Mouse (Mus musculus): Measurements from ENCODE around the gene Ugt1a9. TPM values are rescaled to one million over a fixed set of nuclear protein-coding genes. Genes with fewer than 3 reads are reported as not detected.

The Ugt1a9 gene
- total RNA-seq, 1 experiment from 2014 or later = 5.9 TPM

GRCm38 (mm10) chr1:88186325-88186935 lies 115.8 kb downstream of the Ugt1a9 start:
- DNase-seq = no peak

- DNase-seq = no peak
These were observed 121.5 kb downstream of the Ugt1a9 start for GRCm38 (mm10) chr1:88192136-88192535.

GRCm38 (mm10) chr1:88195687-88196086 lies 125.1 kb downstream of the Ugt1a9 start:
- DNase-seq = no peak

DNA sequence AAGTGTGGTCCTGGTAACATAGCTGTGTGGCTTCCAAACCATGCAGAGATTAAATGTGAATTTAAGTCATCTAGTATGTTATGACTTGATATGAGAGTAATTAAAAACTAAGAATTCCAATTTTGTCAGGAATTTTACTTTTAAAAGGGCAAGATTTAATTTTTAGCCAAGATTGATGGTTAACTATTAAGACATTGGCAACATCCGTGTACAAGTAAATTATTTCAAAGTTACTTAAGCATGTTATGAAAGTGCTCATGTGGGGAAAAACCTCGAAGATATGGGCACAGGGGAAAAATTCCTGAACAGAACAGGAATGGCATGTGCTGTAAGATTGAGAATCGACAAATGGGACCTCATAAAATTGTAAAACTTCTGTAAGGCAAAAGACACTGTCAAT lies 126.8 kb downstream of the Ugt1a9 start:
- DNase-seq = no peak

DNA sequence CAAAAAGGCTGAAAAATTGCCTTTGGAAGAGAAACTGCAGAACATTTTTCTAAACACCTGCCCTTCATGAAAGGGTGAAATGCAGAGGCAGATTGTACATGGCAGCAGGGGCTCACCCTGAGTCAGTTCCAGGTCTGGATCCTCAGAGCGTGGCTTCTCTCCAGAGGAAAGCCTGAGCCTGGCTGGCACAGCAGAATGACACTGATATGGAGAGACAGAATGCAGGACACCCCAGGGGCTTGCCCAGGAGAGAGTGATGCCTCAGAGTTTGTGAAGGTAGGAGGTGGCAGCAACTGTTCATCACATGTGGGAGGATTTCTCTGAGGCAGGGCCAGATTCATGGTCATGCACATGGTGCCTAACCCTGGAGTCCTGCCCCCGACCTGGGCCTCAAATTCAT lies 129.4 kb downstream of the Ugt1a9 start:
- DNase-seq = no peak

- DNase-seq = no peak
These were observed 129.9 kb downstream of the Ugt1a9 start, which contains the start of gene Ugt1a2 for GRCm38 (mm10) chr1:88200456-88200855. Gene Ugt1a2, plus strand, starts transcription at chr1:88200601.

DNA sequence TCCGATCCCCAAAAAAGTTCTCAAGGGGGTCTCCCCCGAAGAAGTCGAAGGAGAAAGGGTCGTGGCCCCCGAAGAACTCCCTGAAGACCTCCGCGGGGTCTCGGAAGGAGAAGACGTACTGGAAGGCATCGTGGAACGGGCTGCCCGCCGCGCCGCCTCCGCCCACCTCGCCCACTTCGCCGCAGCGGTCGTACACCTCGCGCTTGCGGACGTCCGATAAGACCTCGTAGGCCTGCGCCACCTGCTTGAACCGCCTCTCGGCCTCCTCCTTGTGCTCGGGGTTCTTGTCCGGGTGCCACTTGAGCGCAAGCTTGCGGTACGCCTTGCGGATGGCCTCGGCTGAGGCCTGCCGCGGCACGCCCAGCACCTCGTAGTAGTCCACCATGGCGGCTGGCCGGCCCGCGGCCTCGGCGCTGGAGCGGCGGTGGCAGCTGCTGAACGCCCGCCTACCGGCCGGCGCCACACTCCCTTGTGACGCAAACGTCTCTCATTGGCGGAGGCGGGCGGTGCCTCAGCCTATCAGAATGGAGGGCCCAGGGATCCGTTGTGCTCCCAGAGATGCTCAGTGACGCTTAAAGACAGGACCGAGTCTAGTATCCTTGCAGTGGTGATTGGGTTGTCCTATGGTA lies 134.8 kb downstream of the Ugt1a9 start, which contains the start of gene Dnajb3:
Dnajb3 (minus strand) TSS at position 489 of the 629 bp plus-strand sequence.
- DNase-seq = peak; percentile 84

- no peak for DNase-seq
These were observed 136.4 kb downstream of the Ugt1a9 start for GRCm38 (mm10) chr1:88206843-88207479.

GRCm38 (mm10) chr1:88211812-88212211 lies 141.2 kb downstream of the Ugt1a9 start, which contains the start of gene Ugt1a1:
Gene Ugt1a1, plus strand, starts transcription at chr1:88211959.
- DNase-seq = peak; percentile 15

- peak; percentile 12 for DNase-seq
These were observed 141.9 kb downstream of the Ugt1a9 start for GRCm38 (mm10) chr1:88212341-88213045.

DNA sequence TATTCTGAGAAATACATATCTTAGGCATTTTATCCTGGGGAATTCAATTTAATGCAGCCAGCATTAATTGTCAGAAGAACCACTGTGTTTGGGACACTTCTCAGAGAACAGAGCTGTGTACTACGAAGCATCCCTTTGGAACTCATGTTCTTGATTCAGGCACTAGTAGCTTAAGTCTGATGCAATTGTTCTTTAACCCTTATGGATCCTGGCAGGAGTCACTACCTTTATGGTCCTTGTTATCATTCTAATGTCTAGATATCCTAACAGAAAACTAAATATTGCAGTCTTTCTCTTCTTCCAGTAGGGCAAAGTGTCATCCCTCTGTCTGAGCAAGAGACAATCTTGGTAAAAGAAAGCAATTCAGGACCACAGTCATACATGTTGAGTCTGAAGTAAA lies 142.5 kb downstream of the Ugt1a9 start:
- DNase-seq = no peak

DNA sequence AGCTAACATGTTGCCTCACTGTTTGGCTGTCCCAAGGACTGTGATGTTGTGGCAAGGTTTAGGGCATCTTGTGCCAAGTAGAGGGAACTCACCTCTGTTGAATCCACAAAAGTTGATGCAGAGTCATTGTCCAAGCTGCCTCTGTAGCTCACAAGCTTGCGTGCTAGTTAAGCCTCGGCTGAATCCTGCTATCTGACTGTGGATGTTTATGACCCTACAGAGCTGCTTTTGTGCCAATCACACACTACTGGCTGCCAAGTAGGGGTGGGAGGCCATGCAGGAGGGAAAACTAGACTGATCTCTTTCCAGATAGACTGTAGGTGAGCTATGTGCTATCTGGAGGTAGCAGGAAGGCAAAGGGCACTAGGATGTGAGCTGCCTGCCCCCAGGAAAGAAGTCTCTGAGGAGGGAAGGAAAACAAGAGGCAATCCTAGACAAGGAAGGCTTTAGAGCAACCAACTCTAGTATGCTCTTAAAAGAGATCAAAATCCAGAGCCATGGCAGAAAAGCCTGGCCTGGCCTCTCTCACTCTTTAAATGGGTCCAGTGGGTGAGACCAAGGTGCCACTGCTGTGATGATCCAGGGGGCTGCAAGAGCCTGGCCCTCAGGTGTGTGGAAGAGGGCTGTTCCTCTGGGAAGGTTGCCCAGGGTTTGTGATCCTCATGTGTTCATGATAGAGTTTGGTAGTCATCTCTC lies 143.3 kb downstream of the Ugt1a9 start:
- peak; percentile 23 for DNase-seq

GRCm38 (mm10) chr1:88214462-88214952 lies 143.9 kb downstream of the Ugt1a9 start:
- DNase-seq = no peak

DNA sequence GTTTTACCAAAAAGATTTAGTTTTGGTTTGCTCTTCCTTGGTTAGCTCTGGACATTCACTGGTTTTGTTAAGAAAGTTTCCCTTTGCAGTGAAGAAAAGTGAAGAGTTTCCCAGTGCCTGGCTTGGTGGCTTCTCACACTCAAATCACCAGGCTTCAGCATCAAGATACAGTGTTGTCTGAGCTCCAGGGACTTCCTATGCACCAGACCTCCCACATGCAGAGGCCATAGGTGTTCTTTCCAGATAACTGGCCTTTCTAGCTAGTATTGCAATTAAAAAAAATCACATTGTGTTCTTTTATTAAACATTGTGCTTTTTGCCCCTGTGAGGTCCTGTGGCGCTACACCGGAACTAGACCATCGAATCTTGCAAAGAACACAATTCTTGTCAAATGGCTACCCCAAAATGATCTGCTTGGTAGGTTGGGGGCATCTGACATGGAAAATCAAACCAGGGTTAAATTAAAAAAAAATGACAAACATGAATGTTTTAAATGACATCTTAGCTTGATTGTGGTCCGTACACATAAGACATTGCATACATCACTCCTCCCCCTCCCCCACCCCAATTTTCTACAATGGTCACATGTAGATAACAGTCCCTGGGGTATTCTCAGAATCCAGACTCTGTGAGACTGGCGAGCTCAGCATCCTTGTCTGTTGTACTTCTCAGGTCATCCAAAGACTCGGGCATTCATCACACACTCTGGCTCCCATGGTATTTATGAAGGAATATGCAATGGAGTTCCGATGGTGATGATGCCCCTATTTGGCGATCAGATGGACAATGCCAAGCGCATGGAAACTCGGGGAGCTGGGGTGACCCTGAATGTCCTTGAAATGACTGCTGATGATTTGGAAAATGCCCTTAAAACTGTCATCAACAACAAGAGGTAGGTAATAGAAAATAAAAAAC lies 145.1 kb downstream of the Ugt1a9 start:
- no peak for DNase-seq

DNA sequence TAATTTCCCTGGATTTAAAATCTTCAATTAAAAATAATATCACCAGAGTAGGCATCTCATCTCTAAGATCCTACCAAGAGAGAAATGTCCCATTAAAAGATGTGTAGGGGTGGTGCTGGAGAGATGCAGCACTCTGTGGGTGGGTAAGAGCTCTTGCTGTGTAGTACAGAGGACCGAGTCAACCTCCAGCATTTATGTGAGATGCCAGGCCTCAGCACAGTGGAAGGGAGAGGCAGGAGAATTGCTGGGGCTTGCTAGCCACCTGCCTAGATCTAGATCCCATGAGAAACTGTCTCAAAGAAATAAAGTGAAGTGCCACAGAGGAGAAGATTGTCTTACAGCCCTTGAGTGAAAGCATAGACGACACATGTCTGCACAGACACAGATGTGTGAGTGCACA lies 146.0 kb downstream of the Ugt1a9 start:
- DNase-seq = no peak

DNA sequence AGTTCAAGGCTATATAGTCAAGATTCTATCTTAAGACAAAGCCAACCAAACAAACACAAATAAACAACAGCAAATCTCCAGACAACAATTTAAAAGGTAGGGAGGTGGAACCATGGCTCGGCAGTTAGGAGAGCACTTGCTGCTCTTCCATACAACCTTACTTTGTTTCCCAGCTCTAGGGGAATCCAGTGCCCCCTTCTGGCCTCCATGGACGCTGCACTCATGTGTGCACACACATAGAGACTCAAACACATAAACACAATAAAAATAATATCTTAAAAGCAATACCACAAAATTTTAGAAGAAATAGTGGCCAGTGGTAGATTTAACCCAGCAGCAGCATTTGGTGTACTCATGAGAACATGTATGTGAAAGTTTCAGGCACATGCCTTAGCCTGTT lies 146.5 kb downstream of the Ugt1a9 start:
- DNase-seq = no peak

GRCm38 (mm10) chr1:88217576-88217975 lies 147.0 kb downstream of the Ugt1a9 start:
- no peak for DNase-seq

GRCm38 (mm10) chr1:88218051-88218450 lies 147.5 kb downstream of the Ugt1a9 start:
- no peak for DNase-seq

DNA sequence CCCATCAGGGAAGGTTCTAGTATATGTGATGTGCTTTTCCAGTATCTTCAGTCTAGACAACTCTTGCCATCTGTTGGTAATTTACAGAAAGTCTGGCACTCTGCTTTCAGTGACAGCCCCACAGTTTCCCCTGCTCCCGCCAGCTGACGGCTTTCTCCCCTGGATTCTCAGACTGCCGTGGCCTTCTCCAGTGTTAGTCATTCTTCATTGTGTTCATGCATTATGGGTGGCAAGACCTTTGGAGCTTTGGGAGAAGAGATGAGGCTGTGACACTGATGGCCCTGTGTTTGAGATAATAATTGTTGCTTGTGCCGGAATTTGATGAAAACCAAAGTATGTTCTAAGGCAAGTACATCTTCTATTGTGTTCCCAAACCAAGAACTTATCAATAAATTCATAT lies 148.0 kb downstream of the Ugt1a9 start:
- no peak for DNase-seq

DNA sequence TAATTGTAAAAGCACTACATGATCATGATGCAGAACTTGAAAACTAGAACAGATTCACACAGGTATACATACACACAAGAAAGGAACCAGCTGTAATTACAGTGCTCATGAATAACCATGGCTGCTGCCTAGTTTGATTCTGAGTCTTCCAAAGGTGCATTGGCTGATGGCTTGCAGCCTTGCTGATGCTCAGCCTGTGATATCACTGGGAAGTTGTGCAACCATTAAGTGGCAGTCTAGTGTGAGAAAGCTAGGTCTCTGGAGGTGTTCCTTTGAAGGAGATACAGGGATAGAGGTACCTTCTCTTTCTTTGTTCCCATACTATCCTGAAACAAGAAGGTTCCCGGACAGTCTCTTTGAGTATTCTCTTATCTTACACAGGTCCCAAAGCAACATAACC lies 148.5 kb downstream of the Ugt1a9 start:
- DNase-seq = peak; percentile 7

DNA sequence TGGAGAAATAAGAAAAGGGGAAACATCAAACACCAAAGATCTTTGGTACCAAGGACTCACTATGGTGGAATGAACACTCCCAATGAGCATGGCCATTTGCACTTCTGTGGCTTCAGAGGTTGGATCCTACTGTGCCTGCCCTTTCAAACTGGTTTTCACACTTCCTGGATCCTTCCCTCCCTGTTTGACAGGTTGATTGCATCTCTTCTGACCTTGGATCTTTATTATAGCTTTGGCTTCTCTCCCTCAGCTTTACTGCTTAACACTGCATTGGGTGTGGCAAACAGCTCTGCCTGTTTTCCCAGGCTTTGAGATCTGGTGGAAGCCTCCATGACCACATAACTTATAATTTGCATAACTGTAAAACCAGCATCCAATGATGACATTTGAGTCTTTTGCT lies 149.7 kb downstream of the Ugt1a9 start:
- DNase-seq = no peak

Measured in adrenal gland, postnatal 14 days (tissue).